Mouse (Mus musculus) cortical plate, adult 2 months (tissue): ENCODE data around the gene Rnf115.

Experiments used
- CTCF ChIP-seq: fragments of 200-500 bp; IDR thresholded peaks from 2 replicates; pipeline ENCODE4 v1.5.1; 2011; ENCODE audit warnings: mild to moderate bottlenecking, control low read depth, low read length; ENCODE audit not compliant: insufficient read depth; ENCODE audit errors: extremely low read depth
- POLR2A ChIP-seq: fragments of 200-500 bp; IDR thresholded peaks from 2 replicates; pipeline ENCODE4 v1.6.1; 2011; ENCODE audit warnings: mild to moderate bottlenecking, low read length, control low read depth; ENCODE audit not compliant: insufficient read depth; ENCODE audit errors: extremely low read depth

DNA sequence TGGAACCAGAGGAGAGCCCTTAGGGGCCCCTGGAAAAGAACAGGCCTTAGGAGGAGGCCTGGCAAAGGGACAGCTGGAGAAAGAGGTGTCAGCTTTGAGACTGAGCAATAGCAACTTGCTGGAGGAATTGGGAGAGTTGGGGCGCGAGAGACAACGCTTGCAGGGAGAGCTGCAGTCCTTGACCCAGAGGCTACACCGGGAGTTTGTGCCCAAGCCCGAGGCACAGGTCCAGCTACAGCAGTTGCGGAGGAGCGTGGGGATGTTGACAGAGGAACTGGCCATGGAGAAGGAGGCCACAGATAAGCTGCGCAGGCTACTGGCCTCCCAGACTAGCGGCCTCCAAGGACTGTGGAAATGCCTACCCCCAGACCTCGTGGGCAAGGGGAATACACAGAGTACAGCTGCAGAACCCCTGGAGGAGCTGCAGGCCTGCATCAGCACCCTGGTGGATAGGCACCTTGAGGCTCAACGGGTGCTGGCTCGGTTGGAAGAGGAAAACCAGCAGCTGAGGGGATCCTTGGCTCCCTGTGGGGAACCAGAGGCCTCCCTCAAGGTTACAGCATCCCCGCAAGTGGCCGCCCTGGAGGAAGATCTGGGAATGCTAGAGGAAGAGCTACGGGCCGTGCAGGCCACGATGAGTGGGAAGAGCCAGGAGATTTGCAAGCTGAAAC lies 43.2 kb upstream of the Rnf115 start:
- TF ChIP-seq CTCF (no peak), POLR2A (no peak)
